Mouse (Mus musculus) neural tube, embryonic 15.5 days (tissue): Measurements from ENCODE around the gene Cyp2j5. TPM values are rescaled to one million over a fixed set of nuclear protein-coding genes. Genes with fewer than 3 reads are reported as not detected.
A peak's percentile ranks its signal among the peaks of the same experiment; 100 is the strongest.
"Not testable (repeated sequence)": the region's sequence is repeated elsewhere in the genome, so short reads cannot be mapped to it uniquely, and the experiment has no call there.

Experiments used
- ATAC-seq: fragments of 200-750 bp; cut with Nextera tagmentation; 2 replicates; pipeline ENCODE4 v1.8.0; 2017; ENCODE audit warnings: mild to moderate bottlenecking, moderate TSS enrichment, moderate library complexity; ENCODE audit not compliant: low FRiP score
- H3K27ac ChIP-seq: fragments of 300-500 bp; sonication (generic); replicated peaks from 2 replicates; pipeline ENCODE4 v1.5.1; 2015; ENCODE audit warnings: mild to moderate bottlenecking, inconsistent platforms
- H3K27me3 ChIP-seq: fragments of 300-500 bp; sonication (generic); replicated peaks from 2 replicates; pipeline ENCODE4 v1.6.1; 2015; ENCODE audit warnings: inconsistent platforms
- H3K36me3 ChIP-seq: fragments of 300-500 bp; sonication (generic); 2 replicates; pipeline ENCODE4 v1.6.1; 2015; ENCODE audit warnings: inconsistent platforms
- H3K4me1 ChIP-seq: fragments of 300-500 bp; sonication (generic); 2 replicates; pipeline ENCODE4 v1.6.1; 2015; ENCODE audit warnings: inconsistent platforms
- H3K4me2 ChIP-seq: fragments of 300-500 bp; sonication (generic); 2 replicates; pipeline ENCODE4 v1.6.1; 2015; ENCODE audit warnings: inconsistent platforms, mild to moderate bottlenecking, moderate library complexity
- H3K4me3 ChIP-seq: fragments of 300-500 bp; sonication (generic); replicated peaks from 2 replicates; pipeline ENCODE4 v1.5.1; 2015; ENCODE audit warnings: mild to moderate bottlenecking, inconsistent platforms
- H3K9ac ChIP-seq: fragments of 300-500 bp; sonication (generic); replicated peaks from 2 replicates; pipeline ENCODE4 v1.6.1; 2015; ENCODE audit warnings: mild to moderate bottlenecking, inconsistent platforms
- H3K9me3 ChIP-seq: fragments of 300-500 bp; sonication (generic); replicated peaks from 2 replicates; pipeline ENCODE4 v1.6.1; 2016; ENCODE audit warnings: inconsistent platforms
- WGBS: fragments of 180-500 bp; shearing (Covaris S2); methylation state at CpG from one replicate; pipeline ENCODE4 v1.1.7; 2015; ENCODE audit warnings: mixed read lengths; 5-methylcytosine and 5-hydroxymethylcytosine counted together
- polyA plus RNA-seq: library from polyadenylated mRNA; unstranded; fragments of >200 nt; fragmentation: Nextera tagmentation; extraction: Ambion mirVana; gene quantifications from 2 replicates; pipeline ENCODE4 v1.2.1, GENCODE M21; 2015

Gene Cyp2j5
- polyA plus RNA-seq, 1 experiment from 2014 or later = not detected

DNA sequence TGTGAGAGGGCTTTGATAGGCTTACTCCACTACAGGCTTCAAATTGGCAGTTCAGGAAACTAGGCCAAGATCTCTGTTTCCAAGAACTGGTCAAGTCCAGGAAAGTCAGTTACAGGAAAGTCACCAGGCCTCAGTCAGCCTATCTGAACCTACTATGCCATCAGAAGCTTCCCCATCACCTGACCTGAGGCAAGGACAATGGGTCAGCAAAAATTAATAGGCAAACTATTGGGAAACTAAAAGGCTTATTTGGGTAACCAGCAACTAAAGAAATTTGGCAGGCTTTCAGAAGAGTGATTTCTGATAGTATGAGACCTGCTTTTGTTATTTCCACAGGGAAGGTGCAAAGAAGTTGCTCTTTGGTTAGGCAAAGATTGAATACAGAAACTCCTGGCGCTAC is 41.5 kb downstream of the Cyp2j5 start:
- WGBS = 82% methylated on average over 1 of the region's 1 CpGs
- Histone ChIP-seq H3K4me3 (no peak overlapping the region), H3K27ac (no peak overlapping the region), H3K4me1 (no peaks in the 10 kb centered on the region), H3K9me3 (no peaks in the 10 kb centered on the region), H3K27me3 (no peaks in the 10 kb centered on the region), H3K9ac (no peak overlapping the region), H3K36me3 (no peaks in the 10 kb centered on the region), H3K4me2 (no peak overlapping the region)
- ATAC-seq = no peak

DNA sequence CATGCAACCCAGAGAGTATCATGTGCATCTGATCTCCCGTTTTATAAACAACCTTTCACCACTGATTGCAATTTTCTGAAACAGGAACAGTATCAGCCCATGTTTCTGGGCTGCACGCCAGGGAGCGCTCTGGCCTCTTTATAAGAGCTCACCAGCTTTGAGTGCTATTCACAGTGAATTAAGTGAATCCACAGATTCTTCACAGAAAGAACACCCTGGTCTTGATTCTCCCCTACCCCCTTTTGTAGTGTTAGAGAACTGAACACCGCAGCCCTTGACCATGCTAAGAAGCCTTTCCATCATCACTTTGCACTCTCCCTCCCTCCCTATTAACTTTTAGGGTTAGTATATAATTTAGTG is 72.2 kb downstream of the Cyp2j5 start:
- Histone ChIP-seq H3K4me1 (peaks cover 9% of the 10 kb centered on the region; the same call in 1 of the 2 replicates), H3K4me2 (peak overlapping the region; percentile 61), H3K27me3 (no peaks in the 10 kb centered on the region), H3K9me3 (no peaks in the 10 kb centered on the region), H3K27ac (peak overlapping the region; percentile 71; the same call in 1 of the 2 replicates), H3K4me3 (peak overlapping the region; percentile 39), H3K9ac (peak overlapping the region; percentile 34; the same call in 1 of the 2 replicates), H3K36me3 (no peaks in the 10 kb centered on the region)
- peak; percentile 74 for ATAC-seq
- 35% methylated on average over 4 of the region's 4 CpGs for WGBS

- peak within 1 kb of the TSS; percentile 71 for H3K27ac ChIP-seq
- WGBS = 18% methylated on average over 18 of the region's 18 CpGs
- H3K27me3 ChIP-seq = no peaks in the 10 kb centered on the region
- peaks cover 9% of the 10 kb centered on the region; the same call in 1 of the 2 replicates for H3K4me1 ChIP-seq
- ATAC-seq = peak; percentile 92
- peak within 1 kb of the TSS; percentile 39 for H3K4me3 ChIP-seq
- peak within 1 kb of the TSS; percentile 61 for H3K4me2 ChIP-seq
- no peaks in the 10 kb centered on the region for H3K9me3 ChIP-seq
- H3K36me3 ChIP-seq = no peaks in the 10 kb centered on the region
- peak within 1 kb of the TSS; percentile 34; the same call in 1 of the 2 replicates for H3K9ac ChIP-seq
Measured at GRCm38 (mm10) chr4:96590911-96591790, 72.8 kb downstream of the Cyp2j5 start, which contains the start of gene Cyp2j9. TSS of gene Cyp2j9 (minus strand) at chr4:96591578.

DNA sequence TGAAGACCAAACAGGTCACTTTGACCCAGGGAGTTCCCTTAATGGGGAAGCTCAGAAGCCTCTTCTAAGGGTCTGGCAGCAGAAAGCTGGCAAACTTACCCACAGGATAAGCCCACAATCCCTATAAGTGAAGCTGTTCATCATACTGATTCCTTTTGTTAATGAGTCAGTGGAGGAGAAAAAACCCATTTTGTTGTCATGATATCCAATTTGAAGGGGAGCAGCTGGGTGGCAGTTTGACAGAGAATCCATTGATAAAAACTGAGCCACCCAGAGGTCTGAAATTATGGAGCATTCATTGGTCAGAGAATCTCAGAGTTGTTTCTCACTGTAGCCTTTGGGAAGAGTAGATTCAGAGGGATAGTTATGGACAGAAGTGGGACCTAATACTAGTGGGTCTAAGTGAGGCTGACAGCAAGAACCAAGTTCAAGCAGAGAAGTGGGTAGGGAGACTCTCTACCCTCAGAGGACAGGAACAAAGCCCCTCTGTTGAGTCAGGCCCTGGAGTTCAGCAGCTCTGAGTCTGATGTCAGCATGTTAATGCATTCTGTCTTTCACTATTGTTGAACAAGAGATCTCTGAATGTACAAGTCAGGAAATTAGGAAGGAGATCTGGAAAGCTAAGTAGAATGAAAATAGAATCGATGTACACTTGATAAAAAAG is 82.4 kb downstream of the Cyp2j5 start:
- Histone ChIP-seq H3K9ac (no peak overlapping the region), H3K36me3 (no peaks in the 10 kb centered on the region), H3K4me1 (no peaks in the 10 kb centered on the region), H3K9me3 (no peaks in the 10 kb centered on the region), H3K4me2 (no peak overlapping the region), H3K27me3 (no peaks in the 10 kb centered on the region), H3K27ac (no peak overlapping the region), H3K4me3 (no peak overlapping the region)
- WGBS = 74% methylated on average over 1 of the region's 1 CpGs
- ATAC-seq = no peak

- H3K27me3 ChIP-seq, H3K36me3 ChIP-seq, ATAC-seq, H3K9ac ChIP-seq, H3K4me3 ChIP-seq, H3K9me3 ChIP-seq, H3K27ac ChIP-seq, H3K4me2 ChIP-seq, H3K4me1 ChIP-seq: not testable (repeated sequence)
- WGBS = 69% methylated on average over 6 of the region's 6 CpGs
Measured at GRCm38 (mm10) chr4:96580351-96580750, 83.6 kb downstream of the Cyp2j5 start.

Other genes starting within 250 kb of the Cyp2j5 start
- not detected in 2 replicates for gene Cyp2j8, start 156.8 kb downstream of the Cyp2j5 start, polyA plus RNA-seq
- gene Cyp2j6, start 110.5 kb downstream of the Cyp2j5 start, polyA plus RNA-seq = 6.2 and 7.2 TPM in 2 replicates
- 8.1 and 8.7 TPM in 2 replicates for gene Cyp2j9, start 72.6 kb downstream of the Cyp2j5 start, polyA plus RNA-seq
- gene Gm12695, start 121.0 kb upstream of the Cyp2j5 start, polyA plus RNA-seq = not detected in 2 replicates